Mouse (Mus musculus) CH12F3 (cell line): Measurements from ENCODE around the gene Qsox1.

Experiments
- in situ Hi-C: fragments of 300-500 bp; cut with MboI; formaldehyde crosslinking; loops from 2 replicates; pipeline ENCODE4 v1.14.3; 2020; ENCODE audit warnings: low sequenced_read_pairs

Gene Qsox1

DNA sequence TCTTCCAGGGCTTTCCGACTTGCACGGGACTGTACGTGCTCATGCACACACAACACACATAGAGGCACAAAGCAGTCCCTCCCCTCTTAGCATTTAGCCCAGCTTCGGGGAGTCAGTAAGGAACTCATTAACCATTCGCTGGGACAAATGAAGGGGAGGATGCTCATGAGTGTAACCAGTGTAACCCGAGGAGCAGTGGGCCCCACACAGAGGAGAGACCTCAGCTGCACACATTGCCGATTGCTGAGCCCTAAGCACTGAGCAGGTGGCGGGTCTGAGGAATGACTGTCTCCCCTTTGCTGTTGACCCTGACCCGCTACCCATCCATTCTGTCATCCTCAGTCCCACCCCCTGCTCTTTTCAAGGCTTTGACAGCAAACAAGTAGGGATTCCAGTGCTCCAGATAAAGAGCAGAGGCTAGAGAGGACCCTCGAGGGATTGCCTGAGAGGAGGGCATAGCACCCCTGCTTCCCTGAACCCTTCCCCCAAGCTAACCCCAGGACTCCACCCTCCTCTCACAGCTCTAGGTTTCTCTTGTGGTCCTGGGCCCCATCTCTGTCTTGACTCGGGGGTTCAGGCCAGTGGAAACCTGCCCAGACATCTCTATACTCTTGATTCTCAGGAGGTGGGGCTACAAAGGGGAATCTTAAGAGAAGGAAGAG, 62.0 kb downstream of the Qsox1 start:
- in situ Hi-C loops: no loop called here

DNA sequence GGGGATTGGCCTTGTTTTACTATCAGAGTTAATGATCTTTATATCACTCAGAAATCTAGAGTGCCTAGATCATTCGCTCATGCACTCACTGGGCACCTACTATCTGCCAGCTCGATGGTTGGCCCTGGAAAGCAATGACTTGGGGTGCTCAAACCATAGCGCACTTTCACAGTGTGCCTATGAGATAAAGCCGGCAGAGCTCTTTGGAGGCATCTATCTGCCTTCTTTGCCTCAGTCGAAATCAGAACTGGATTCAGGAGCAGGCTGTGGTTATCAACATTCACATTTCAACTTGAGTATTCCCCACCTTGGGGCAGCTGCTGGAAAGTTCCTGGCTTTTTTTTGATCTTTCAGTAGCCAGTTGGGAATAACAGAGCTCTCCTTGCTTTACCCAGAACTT, 64.8 kb downstream of the Qsox1 start:
- in situ Hi-C loops: no loop called here

DNA sequence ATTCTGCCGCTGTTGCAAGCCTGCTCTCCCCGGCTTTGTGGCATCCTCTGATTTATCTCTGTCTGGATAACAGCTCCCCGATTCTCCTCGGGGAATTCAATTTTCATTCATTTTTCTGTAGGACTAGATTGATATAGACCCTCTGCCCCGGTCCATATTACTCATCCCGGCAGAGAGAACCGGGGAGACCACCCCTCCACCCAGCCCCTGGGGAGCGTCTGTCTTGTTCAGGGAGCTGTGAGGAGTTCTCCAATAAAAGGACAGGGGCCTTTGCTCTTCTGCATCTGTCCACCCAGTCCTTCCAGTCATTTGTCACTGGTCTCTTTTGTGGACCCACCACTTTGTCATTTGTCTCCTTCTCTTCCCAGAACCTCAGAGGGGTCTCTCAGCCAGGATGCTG, 65.7 kb downstream of the Qsox1 start:
- in situ Hi-C loops: no loop called here

DNA sequence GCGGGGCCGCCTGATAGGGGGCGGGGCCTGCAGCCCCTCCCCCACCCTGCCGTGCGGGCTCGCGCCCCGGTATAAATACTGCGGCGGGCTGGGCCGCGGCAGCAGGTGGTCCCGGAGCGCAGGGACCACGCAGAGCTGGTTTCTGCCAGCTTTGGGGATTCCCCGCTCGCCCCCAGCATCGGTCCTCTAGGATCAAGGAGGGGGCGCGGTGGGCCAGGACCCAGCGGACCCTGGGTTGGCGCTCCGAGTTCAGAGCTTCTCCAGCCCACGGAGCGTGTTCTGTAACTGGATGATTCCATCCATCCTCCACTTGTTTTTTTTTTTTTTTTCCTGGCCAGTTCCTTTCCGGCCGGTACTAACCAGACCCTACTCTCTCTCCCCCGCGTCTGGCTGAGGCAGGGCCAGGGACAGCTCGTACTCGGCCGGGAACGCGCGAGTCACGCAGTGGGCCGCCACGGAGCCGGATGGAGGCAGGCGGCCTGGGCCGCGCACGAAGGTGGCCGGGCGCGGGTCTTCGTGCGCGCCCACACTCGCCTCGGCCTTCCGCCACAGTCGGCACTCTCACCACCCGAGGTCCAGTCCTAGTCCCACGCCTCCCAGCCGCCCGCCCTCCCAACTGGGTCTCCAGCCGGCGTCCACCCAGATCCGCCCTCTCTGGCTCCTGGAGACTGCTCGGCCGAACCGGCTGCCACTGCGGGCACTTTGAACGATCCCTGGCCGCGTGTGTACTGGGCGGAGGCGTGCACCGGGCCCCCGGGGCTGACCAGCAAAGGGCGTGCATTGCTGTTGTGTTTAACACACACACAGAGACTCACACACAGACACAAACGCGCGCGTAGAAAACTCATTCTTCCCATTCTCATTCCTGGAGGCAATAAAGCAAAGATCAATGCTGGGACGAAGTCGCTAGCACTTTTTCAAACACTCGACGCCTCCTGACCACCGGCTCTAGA, 70.0 kb downstream of the Qsox1 start:
- in situ Hi-C loops: no loop called here

DNA sequence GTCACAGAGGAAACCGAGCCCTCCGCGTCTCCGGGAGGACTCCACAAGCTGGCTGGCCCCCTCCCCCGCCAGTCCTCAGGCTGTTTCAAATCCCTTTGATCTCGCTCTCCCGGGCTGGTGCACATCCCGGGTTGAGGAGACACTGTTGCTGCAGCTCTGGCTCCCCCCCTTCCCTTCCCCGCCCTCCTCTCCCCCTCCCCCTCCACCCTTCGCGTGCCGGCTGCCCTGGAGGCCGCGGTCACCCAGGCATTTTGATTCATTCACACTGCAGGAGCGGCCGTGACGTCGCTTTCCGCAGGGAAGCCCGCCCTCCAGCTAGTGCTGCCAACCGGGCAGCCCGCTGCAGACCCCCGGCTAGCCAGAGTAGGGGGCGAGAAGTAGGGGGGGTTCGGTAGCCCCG, 70.7 kb downstream of the Qsox1 start:
- in situ Hi-C loops: no loop called here

DNA sequence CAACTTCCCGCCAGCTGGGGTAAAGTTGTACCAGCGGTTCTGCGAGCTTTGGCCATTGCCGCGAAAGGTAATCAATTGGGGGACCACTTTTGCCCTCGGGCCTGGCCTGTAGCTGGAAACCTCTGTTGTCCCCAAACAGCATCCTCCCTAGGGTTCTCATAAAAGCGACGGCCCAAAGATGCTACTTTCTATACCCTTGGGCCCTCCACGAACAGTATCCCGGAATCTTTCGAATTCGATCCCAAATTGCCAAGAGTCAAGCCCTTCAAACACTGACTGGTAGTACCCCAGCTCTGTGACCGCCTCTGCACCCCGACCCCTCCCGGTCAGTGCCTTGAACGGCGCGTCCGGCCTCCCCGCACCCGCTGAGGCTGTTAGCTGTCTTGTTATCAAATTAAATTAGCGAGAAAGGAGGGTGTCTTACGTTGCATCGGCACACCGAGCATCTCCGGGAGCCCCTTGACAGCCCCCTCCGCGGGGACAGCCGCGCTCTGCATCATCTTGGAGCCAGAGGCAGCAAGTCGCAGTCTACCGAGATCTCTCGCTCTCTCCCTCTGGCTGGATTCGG, 71.2 kb downstream of the Qsox1 start:
- in situ Hi-C loops: no loop called here

DNA sequence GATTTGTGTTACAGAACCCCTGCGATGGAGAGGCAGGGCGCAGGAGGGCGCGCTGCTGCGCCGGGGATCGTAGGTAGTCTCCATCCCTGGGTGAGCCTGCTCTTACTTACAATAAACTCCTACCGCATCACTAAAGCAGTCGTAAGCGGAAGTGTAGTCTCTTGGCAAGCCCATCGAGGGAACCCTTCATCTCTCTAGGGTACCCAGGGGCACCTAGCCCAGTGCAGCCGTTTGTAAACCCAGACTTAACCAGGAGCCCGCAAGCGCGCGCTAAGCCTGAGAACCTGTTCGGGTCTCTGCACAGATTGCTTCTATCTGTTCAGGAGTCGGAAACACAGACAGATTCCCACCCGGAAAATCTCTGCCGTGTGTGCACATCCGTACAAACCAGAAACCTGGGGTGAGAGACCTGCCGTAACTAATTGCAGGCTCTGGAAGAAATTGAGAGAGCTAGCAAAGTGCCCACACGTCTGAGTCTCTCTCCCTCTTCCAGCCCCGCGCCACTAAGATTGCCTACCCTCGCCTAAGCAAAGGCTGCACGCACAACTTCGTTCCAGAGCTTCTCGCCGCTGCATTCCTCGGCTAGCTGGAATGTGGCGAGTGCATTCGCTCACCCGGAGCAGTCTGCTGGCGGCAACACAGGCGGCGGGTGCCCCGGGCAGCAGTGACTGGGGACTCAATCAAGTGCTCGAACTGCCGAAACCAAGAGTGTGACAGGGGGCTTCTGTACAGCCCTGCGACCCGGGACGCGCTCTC, 71.9 kb downstream of the Qsox1 start:
- in situ Hi-C loops: no loop called here

DNA sequence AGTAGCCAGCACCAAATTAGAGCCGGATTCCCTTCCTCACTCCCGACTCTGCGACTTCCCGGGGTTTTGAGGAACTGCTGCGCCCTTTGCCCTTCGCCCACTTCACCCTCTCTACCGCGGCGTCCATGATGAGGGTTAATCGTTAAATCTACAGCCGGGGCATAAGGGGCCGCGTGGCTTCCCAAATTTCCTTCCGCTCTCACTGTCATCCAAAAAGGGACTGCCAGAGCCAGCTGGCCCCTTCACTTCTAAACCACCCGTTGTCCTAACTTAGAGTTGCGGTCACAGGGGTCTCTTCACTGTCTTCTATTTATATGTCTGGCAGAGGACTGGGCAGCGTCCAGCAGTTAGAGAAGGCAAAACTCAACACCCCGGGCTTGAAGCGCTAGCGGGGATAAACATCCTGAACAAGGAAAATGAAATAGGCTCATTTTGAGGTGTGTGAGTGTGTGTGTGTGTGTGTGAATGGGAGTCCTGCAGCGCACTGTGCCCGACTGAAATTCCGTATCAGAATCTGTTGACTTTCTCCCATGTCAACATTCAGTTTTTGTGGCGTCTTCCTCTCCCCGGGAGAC, 74.8 kb downstream of the Qsox1 start:
- in situ Hi-C loops: no loop called here

DNA sequence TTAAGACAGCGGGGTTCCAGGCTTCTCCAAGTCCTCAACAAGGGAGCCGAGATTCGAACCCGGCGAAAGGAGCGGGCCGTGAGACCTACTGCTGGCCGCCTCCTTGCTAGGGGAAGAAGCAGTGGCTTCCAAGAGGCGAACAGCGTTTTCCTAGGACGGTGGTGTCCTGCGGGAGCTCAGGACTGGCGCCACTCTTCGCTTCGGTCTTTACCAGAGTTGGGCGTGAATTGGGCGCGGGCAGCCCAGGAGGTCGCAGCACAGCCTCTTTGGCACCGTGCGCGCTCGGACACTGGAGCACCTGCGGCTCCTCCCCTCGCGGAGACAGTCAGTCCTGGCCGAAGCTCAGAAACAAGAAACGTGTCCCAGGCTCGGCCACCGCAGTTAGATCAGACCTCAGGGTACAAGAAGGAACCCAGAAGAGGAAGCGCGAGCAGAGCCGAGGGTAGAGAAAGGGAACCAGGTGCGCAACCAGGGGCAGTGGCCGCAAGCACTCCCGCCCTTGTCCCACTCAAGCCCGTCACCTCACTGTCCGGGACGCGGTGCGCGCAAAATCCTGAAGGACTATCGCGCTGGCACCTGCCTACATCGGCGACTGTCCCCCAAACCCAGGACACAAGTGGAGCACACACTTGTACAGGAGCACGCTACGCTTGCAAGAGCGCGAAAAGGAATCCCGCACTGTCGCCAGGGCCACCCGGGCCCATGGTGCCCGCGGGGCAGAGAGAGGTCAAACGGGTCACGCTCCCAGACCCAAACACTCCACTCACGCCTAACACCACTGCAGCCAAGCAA, 75.5 kb downstream of the Qsox1 start:
- in situ Hi-C loops: no loop called here

DNA sequence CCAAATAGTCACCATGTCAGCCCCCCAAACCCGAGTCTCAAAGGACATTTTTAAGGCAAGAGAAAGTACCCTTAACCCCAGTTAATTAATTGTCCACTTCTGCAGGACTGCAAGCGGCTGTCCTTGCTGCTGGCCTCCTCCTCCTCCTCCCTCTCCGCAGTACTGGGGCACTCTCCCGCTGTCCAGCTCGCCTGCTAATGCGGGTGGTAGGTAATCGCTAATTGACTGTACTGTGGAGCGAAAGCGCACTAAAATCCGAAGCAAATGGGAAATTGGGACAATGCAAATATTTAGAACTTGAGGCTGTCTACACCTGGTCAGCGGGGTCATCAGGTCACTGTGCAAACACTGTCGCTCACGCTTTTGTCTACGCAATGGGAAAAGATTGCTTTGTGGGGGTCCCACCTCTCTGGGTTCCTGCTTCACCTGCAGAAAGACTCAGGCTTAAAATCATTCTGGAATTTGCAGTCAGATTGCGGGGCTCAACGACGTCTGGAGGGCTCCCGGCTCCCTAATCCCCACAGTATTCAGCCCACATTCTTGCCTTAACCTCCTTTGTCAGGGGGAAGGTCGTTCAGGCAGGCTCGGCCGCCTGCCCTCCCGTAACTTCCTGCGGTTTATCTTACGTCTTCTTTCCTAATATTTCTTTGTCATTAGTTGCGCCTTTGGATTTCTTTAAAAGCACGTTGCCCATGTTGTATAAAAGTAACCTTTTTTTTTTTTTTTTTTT, 76.4 kb downstream of the Qsox1 start:
- in situ Hi-C loops: no loop called here

DNA sequence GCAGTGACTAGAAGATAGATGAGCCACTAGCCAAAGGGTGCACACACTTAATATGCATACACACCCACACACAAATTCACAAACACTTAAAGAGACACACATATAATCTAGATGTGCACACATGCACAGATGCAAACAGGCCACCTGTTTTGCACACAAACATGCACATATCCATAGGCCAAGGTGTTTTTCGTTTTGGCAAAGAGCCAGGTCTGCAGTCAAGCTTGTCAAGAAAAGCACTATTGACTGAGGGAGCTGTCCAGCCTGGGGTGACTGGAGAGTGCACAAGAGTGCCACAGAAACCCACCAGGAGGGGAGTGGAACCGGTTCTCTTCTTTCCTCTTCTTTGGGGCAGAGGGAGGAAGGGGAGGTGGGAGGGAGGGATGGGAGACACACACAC, 81.5 kb downstream of the Qsox1 start:
- in situ Hi-C loops: no loop called here

DNA sequence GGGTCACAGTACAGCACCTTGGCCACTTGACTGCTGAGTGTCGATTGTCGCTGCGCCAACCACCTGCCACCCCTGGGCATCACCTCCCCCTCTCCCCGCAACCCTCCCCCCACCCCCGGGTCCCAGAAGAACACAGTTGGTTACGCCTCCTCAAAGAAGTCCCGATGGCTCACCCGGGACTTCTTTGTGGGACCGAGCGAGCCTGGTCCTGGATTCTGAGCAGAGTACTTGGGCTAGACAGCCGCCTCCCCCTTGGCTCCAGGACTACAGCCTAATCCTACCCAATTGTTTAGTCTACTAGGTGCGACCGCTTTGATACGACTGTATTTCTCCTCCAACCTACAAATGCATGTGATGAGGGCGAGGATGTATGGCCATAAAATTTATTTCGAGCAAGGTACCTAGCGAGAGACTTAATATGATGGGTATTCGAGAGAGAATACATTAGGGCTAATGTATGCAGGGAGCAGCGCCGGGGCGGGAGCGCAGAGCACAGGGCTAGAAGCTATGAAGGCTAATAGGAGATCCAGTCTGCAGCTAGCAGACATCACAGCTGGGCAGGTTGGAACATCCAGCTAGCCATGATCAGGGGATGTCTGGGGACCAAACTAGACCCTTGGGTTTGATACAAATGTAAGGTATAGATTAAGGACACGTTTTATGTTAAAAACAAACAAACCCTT, 83.4 kb downstream of the Qsox1 start:
- in situ Hi-C loops: no loop called here

DNA sequence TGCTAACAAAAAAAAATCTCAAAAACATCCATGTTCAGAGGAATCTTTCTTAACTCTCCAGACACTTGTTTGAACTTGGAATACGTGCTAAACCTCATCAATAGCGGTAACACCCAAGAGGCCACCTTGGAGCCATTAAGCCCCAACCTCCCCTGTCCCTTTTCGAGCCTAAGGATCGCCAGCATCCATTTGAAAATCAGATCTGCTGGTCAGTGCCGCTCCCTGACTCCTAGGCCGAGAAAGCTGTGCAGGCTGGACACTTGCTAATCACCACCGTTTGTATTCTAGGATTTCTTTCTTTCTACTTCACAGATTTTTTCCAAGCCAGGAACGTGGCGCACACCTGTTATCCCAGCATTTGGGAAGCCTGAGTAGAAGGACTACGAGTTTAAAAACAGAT, 84.9 kb downstream of the Qsox1 start:
- in situ Hi-C loops: no loop called here
